Mouse (Mus musculus): Measurements from ENCODE around the gene Mamdc2. TPM values are rescaled to one million over a fixed set of nuclear protein-coding genes. Genes with fewer than 3 reads are reported as not detected.
A peak's percentile ranks its signal among the peaks of the same experiment; 100 is the strongest.
"Not testable (repeated sequence)": the region's sequence is repeated elsewhere in the genome, so short reads cannot be mapped to it uniquely, and the experiment has no call there.

Gene Mamdc2
- 68.2 and 75.8 TPM in 2 replicates for polyA plus RNA-seq (2012; rRNA removed)

GRCm38 (mm10) chr19:23447988-23448497 lies at the start of gene Mamdc2:
Gene Mamdc2, minus strand, starts transcription at chr19:23448442.
- H3K4me1 ChIP-seq (ENCODE audit: control insufficient read depth, insufficient read depth, low read length): no peaks in the 10 kb centered on the region
- TF ChIP-seq POLR2A (IDR thresholded peaks at IDR 0.05; ENCODE audit: borderline replicate concordance, extremely low read depth, low read depth, low read length): no peak; the same call in 1 of the 2 replicates
- TF ChIP-seq CTCF (IDR thresholded peaks at IDR 0.05; ENCODE audit: insufficient read depth, low read length): no peak
- WGBS: 2% methylated on average over 19 of the region's 19 CpGs
- peak; percentile 22 for DNase-seq
- peak within 1 kb of the TSS; percentile 63 for H3K4me3 ChIP-seq (replicated peaks; ENCODE audit: extremely low read depth, low read depth, low read length)

GRCm38 (mm10) chr19:23498011-23498410 lies 49.8 kb upstream of the Mamdc2 start:
- no peak for TF ChIP-seq CTCF (IDR thresholded peaks at IDR 0.05; ENCODE audit: insufficient read depth, low read length)
- no peak for TF ChIP-seq POLR2A (IDR thresholded peaks at IDR 0.05; ENCODE audit: borderline replicate concordance, extremely low read depth, low read depth, low read length)
- Histone ChIP-seq H3K4me3 (replicated peaks; ENCODE audit: extremely low read depth, low read depth, low read length) (no peak overlapping the region), H3K4me1 (ENCODE audit: control insufficient read depth, insufficient read depth, low read length) (no peaks in the 10 kb centered on the region; the same call in 1 of the 2 replicates)
- DNase-seq: no peak
- WGBS: 80% methylated on average over 7 of the region's 7 CpGs

- no peaks in the 10 kb centered on the region; the same call in 1 of the 2 replicates for H3K4me1 ChIP-seq (ENCODE audit: control insufficient read depth, insufficient read depth, low read length)
- DNase-seq: no peak
- no peak overlapping the region for H3K4me3 ChIP-seq (replicated peaks; ENCODE audit: extremely low read depth, low read depth, low read length)
- TF ChIP-seq POLR2A (IDR thresholded peaks at IDR 0.05; ENCODE audit: borderline replicate concordance, extremely low read depth, low read depth, low read length) (no peak), CTCF (IDR thresholded peaks at IDR 0.05; ENCODE audit: insufficient read depth, low read length) (no peak)
- WGBS: 48% methylated on average over 10 of the region's 10 CpGs
Observed at GRCm38 (mm10) chr19:23497171-23497917, 49.1 kb upstream of the Mamdc2 start.

- no peak for TF ChIP-seq CTCF (IDR thresholded peaks at IDR 0.05; ENCODE audit: insufficient read depth, low read length)
- TF ChIP-seq POLR2A (IDR thresholded peaks at IDR 0.05; ENCODE audit: borderline replicate concordance, extremely low read depth, low read depth, low read length): no peak
- no peak for DNase-seq
- 84% methylated on average over 3 of the region's 3 CpGs for WGBS
- Histone ChIP-seq H3K4me1 (ENCODE audit: control insufficient read depth, insufficient read depth, low read length) (no peaks in the 10 kb centered on the region; the same call in 1 of the 2 replicates), H3K4me3 (replicated peaks; ENCODE audit: extremely low read depth, low read depth, low read length) (no peak overlapping the region)
Observed at GRCm38 (mm10) chr19:23496536-23496935, 48.3 kb upstream of the Mamdc2 start.

- H3K4me1 ChIP-seq (ENCODE audit: control insufficient read depth, insufficient read depth, low read length): peaks cover 2% of the 10 kb centered on the region; the same call in 1 of the 2 replicates
- H3K4me3 ChIP-seq (replicated peaks; ENCODE audit: extremely low read depth, low read depth, low read length): no peak overlapping the region
- TF ChIP-seq CTCF (IDR thresholded peaks at IDR 0.05; ENCODE audit: insufficient read depth, low read length) (no peak), POLR2A (IDR thresholded peaks at IDR 0.05; ENCODE audit: borderline replicate concordance, extremely low read depth, low read depth, low read length) (no peak)
- DNase-seq: no peak
Observed at GRCm38 (mm10) chr19:23492663-23493062, 44.4 kb upstream of the Mamdc2 start.

- WGBS: 38% methylated on average over 7 of the region's 7 CpGs
- not testable (repeated sequence) for H3K4me1 ChIP-seq (ENCODE audit: control insufficient read depth, insufficient read depth, low read length); DNase-seq; H3K4me3 ChIP-seq (replicated peaks; ENCODE audit: extremely low read depth, low read depth, low read length)
Observed at GRCm38 (mm10) chr19:23490703-23491102, 42.5 kb upstream of the Mamdc2 start.

GRCm38 (mm10) chr19:23489780-23490179 lies 41.5 kb upstream of the Mamdc2 start:
- TF ChIP-seq CTCF (IDR thresholded peaks at IDR 0.05; ENCODE audit: insufficient read depth, low read length) (no peak), POLR2A (IDR thresholded peaks at IDR 0.05; ENCODE audit: borderline replicate concordance, extremely low read depth, low read depth, low read length) (no peak)
- 30% methylated on average over 8 of the region's 8 CpGs for WGBS
- peaks cover 2% of the 10 kb centered on the region; the same call in 1 of the 2 replicates for H3K4me1 ChIP-seq (ENCODE audit: control insufficient read depth, insufficient read depth, low read length)
- no peak for DNase-seq
- H3K4me3 ChIP-seq (replicated peaks; ENCODE audit: extremely low read depth, low read depth, low read length): no peak overlapping the region

- no peak for DNase-seq
- 86% methylated on average over 1 of the region's 1 CpGs for WGBS
- Histone ChIP-seq H3K4me1 (ENCODE audit: control insufficient read depth, insufficient read depth, low read length) (peaks cover 2% of the 10 kb centered on the region; the same call in 1 of the 2 replicates), H3K4me3 (replicated peaks; ENCODE audit: extremely low read depth, low read depth, low read length) (no peak overlapping the region)
- no peak for TF ChIP-seq POLR2A (IDR thresholded peaks at IDR 0.05; ENCODE audit: borderline replicate concordance, extremely low read depth, low read depth, low read length)
- TF ChIP-seq CTCF (IDR thresholded peaks at IDR 0.05; ENCODE audit: insufficient read depth, low read length): no peak
Observed at GRCm38 (mm10) chr19:23487421-23487820, 39.2 kb upstream of the Mamdc2 start.

- WGBS: 52% methylated on average over 6 of the region's 6 CpGs
- DNase-seq: no peak
- TF ChIP-seq POLR2A (IDR thresholded peaks at IDR 0.05; ENCODE audit: borderline replicate concordance, extremely low read depth, low read depth, low read length) (no peak), CTCF (IDR thresholded peaks at IDR 0.05; ENCODE audit: insufficient read depth, low read length) (no peak)
- Histone ChIP-seq H3K4me3 (replicated peaks; ENCODE audit: extremely low read depth, low read depth, low read length) (no peak overlapping the region), H3K4me1 (ENCODE audit: control insufficient read depth, insufficient read depth, low read length) (peaks cover 2% of the 10 kb centered on the region; the same call in 1 of the 2 replicates)
Observed at GRCm38 (mm10) chr19:23486631-23487270, 38.5 kb upstream of the Mamdc2 start.

Measured in lung, adult 2 months (tissue).